8 mouse cellular contexts compared by ENCODE assay signal in genomic region chr7:13023928-13024731, GRCm38 (mm10). TPM values are rescaled to one million over a fixed set of nuclear protein-coding genes. Genes with fewer than 3 reads are reported as not detected.
DNase-seq lines count a peak whose midpoint lies in the region; ATAC-seq and TF ChIP-seq lines count a peak whose summit lies in the region.

No protein-coding gene starts in this region.

- H3K27me3 ChIP-seq in embryonic facial prominence, embryonic 14.5 days (replicated peaks; ENCODE audit: control insufficient read depth, insufficient read depth, low read length): no peaks in the 10 kb centered on the region
- no peaks in the 10 kb centered on the region for H3K27me3 ChIP-seq in limb, embryonic 13.5 days
- H3K27me3 ChIP-seq in midbrain, embryonic 15.5 days (replicated peaks): no peaks in the 10 kb centered on the region

- peak overlapping the region; percentile 82 for H3K4me2 ChIP-seq in embryonic facial prominence, embryonic 14.5 days (ENCODE audit: low read depth, low read length)
- peak overlapping the region; percentile 100 for H3K4me2 ChIP-seq in limb, embryonic 13.5 days (replicated peaks)
- H3K4me2 ChIP-seq in midbrain, embryonic 15.5 days: peak overlapping the region; percentile 97

- TF ChIP-seq POLR2A in bone marrow, adult 2 months (IDR thresholded peaks at IDR 0.05; ENCODE audit: borderline replicate concordance, control insufficient read depth, low read depth, low read length): peak; percentile 83; the same call in 1 of the 2 replicates

- H3K4me3 ChIP-seq in bone marrow, adult 2 months (replicated peaks; ENCODE audit: control insufficient read depth, low read depth, low read length): peak overlapping the region; percentile 93
- H3K4me3 ChIP-seq in embryonic facial prominence, embryonic 14.5 days (ENCODE audit: low read depth, low read length): peak overlapping the region; percentile 96
- H3K4me3 ChIP-seq in limb, embryonic 13.5 days: peak overlapping the region; percentile 84
- H3K4me3 ChIP-seq in midbrain, embryonic 15.5 days: peak overlapping the region; percentile 86

- under 1% methylated on average over 93 of the region's 95 CpGs for WGBS in bone marrow, adult 2 months
- 0% methylated on average over 28 of the region's 95 CpGs for WGBS in embryonic facial prominence, embryonic 14.5 days
- under 1% methylated on average over 67 of the region's 95 CpGs for WGBS in limb, embryonic 13.5 days
- under 1% methylated on average over 80 of the region's 95 CpGs for WGBS in midbrain, embryonic 15.5 days

- H3K4me1 ChIP-seq in bone marrow, adult 2 months (ENCODE audit: control insufficient read depth, insufficient read depth, low read length): peaks cover 4% of the 10 kb centered on the region
- H3K4me1 ChIP-seq in embryonic facial prominence, embryonic 14.5 days (ENCODE audit: control insufficient read depth, insufficient read depth, low read length): peaks cover 12% of the 10 kb centered on the region; the same call in 1 of the 2 replicates
- peaks cover 22% of the 10 kb centered on the region for H3K4me1 ChIP-seq in limb, embryonic 13.5 days
- peaks cover 33% of the 10 kb centered on the region for H3K4me1 ChIP-seq in midbrain, embryonic 15.5 days

- no peak; the same call in 1 of the 2 replicates for TF ChIP-seq CTCF in bone marrow, adult 2 months (IDR thresholded peaks at IDR 0.05; ENCODE audit: control insufficient read depth, insufficient read depth, low read length)

- no peaks in the 10 kb centered on the region for H3K9me3 ChIP-seq in embryonic facial prominence, embryonic 14.5 days (ENCODE audit: control insufficient read depth, low read length)
- H3K9me3 ChIP-seq in limb, embryonic 13.5 days: no peaks in the 10 kb centered on the region
- no peaks in the 10 kb centered on the region for H3K9me3 ChIP-seq in midbrain, embryonic 15.5 days

- ATAC-seq in embryonic facial prominence, embryonic 14.5 days (ENCODE audit: low read depth): peak; percentile 89
- peak; percentile 88 for ATAC-seq in limb, embryonic 13.5 days (ENCODE audit: low FRiP score, low read depth)
- ATAC-seq in midbrain, embryonic 15.5 days (replicated peaks): peak; percentile 92

- peak; percentile 98 for DNase-seq in A20 (ENCODE audit: low read depth, low spot score)
- peak; percentile 98 for DNase-seq in embryonic facial prominence, embryonic 14.5 days (ENCODE audit: low spot score)
- peak; percentile 91 for DNase-seq in heart, adult 8-10 months (ENCODE audit: low spot score)
- peak; percentile 87 to 92 for DNase-seq in kidney, adult 8-10 months
- DNase-seq in spleen, adult 18-20 months: peak; percentile 90 to 97

- H3K36me3 ChIP-seq in embryonic facial prominence, embryonic 14.5 days (ENCODE audit: control insufficient read depth, insufficient read depth, low read length): peaks cover 39% of the 10 kb centered on the region
- peaks cover 38% of the 10 kb centered on the region for H3K36me3 ChIP-seq in limb, embryonic 13.5 days
- peaks cover 22% of the 10 kb centered on the region for H3K36me3 ChIP-seq in midbrain, embryonic 15.5 days (replicated peaks)

- H3K9ac ChIP-seq in embryonic facial prominence, embryonic 14.5 days (ENCODE audit: low read depth, low read length): peak overlapping the region; percentile 97
- H3K9ac ChIP-seq in limb, embryonic 13.5 days: peak overlapping the region; percentile 98
- peak overlapping the region; percentile 85 for H3K9ac ChIP-seq in midbrain, embryonic 15.5 days

- peak overlapping the region; percentile 99 for H3K27ac ChIP-seq in bone marrow, adult 2 months (ENCODE audit: control insufficient read depth, insufficient read depth, low read depth, low read length, poor library complexity)
- H3K27ac ChIP-seq in embryonic facial prominence, embryonic 14.5 days (replicated peaks; ENCODE audit: low read depth, low read length): peak overlapping the region; percentile 100
- peak overlapping the region; percentile 99 for H3K27ac ChIP-seq in limb, embryonic 13.5 days
- H3K27ac ChIP-seq in midbrain, embryonic 15.5 days: peak overlapping the region; percentile 99

RNA-seq across cellular contexts. Expression of gene Chmp2a, which starts 10.5 kb away (rescaled TPM):
- 123 and 183 TPM in 2 replicates for polyA plus RNA-seq in bone marrow, adult 2 months (2011; ENCODE audit: insufficient read depth, insufficient read length, low replicate concordance, missing spikeins)
- 162 and 169 TPM in 2 replicates for polyA plus RNA-seq in embryonic facial prominence, embryonic 14.5 days (2014; fragmentation: Nextera tagmentation; extraction: Ambion mirVana)
- total RNA-seq in heart, adult 8-10 months (2022): 100 to 1,000 TPM; 142 to 153 (median 147) TPM
- polyA plus RNA-seq in limb, embryonic 13.5 days (2015; fragmentation: Nextera tagmentation; extraction: Ambion mirVana): 127 and 133 TPM in 2 replicates
- 188 TPM in 2 replicates for polyA plus RNA-seq in midbrain, embryonic 15.5 days (2015; fragmentation: Nextera tagmentation; extraction: Ambion mirVana)

RNA-seq across cellular contexts. Expression of gene Ube2m, which starts 13.9 kb away (rescaled TPM):
- 132 and 135 TPM in 2 replicates for polyA plus RNA-seq in bone marrow, adult 2 months (2011; ENCODE audit: insufficient read depth, insufficient read length, low replicate concordance, missing spikeins)
- 140 and 147 TPM in 2 replicates for polyA plus RNA-seq in embryonic facial prominence, embryonic 14.5 days (2014; fragmentation: Nextera tagmentation; extraction: Ambion mirVana)
- 100 to 1,000 TPM; 204 to 216 (median 210) TPM for total RNA-seq in heart, adult 8-10 months (2022)
- polyA plus RNA-seq in limb, embryonic 13.5 days (2015; fragmentation: Nextera tagmentation; extraction: Ambion mirVana): 100 and 114 TPM in 2 replicates
- polyA plus RNA-seq in midbrain, embryonic 15.5 days (2015; fragmentation: Nextera tagmentation; extraction: Ambion mirVana): 141 and 162 TPM in 2 replicates

RNA-seq across cellular contexts. Expression of gene Zbtb45, which starts 14.3 kb away (rescaled TPM):
- polyA plus RNA-seq in bone marrow, adult 2 months (2011; ENCODE audit: insufficient read depth, insufficient read length, low replicate concordance, missing spikeins): 9.6 and 10.0 TPM in 2 replicates
- polyA plus RNA-seq in embryonic facial prominence, embryonic 14.5 days (2014; fragmentation: Nextera tagmentation; extraction: Ambion mirVana): 20.0 and 23.6 TPM in 2 replicates
- 10 to 100 TPM in 1 of 4 experiments, 1 to 10 TPM in 3; 6.9 to 11.3 (median 7.2) TPM for total RNA-seq in heart, adult 8-10 months (2022)
- 28.0 and 29.6 TPM in 2 replicates for polyA plus RNA-seq in limb, embryonic 13.5 days (2015; fragmentation: Nextera tagmentation; extraction: Ambion mirVana)
- polyA plus RNA-seq in midbrain, embryonic 15.5 days (2015; fragmentation: Nextera tagmentation; extraction: Ambion mirVana): 45.9 and 46.7 TPM in 2 replicates

RNA-seq across cellular contexts. Expression of gene Trim28, which starts 25.2 kb away (rescaled TPM):
- polyA plus RNA-seq in bone marrow, adult 2 months (2011; ENCODE audit: insufficient read depth, insufficient read length, low replicate concordance, missing spikeins): 163 and 286 TPM in 2 replicates
- 321 and 352 TPM in 2 replicates for polyA plus RNA-seq in embryonic facial prominence, embryonic 14.5 days (2014; fragmentation: Nextera tagmentation; extraction: Ambion mirVana)
- total RNA-seq in heart, adult 8-10 months (2022): 10 to 100 TPM; 77.8 to 92.6 (median 83.6) TPM
- 316 and 329 TPM in 2 replicates for polyA plus RNA-seq in limb, embryonic 13.5 days (2015; fragmentation: Nextera tagmentation; extraction: Ambion mirVana)
- 229 and 258 TPM in 2 replicates for polyA plus RNA-seq in midbrain, embryonic 15.5 days (2015; fragmentation: Nextera tagmentation; extraction: Ambion mirVana)

RNA-seq across cellular contexts. Expression of gene Slc27a5, which starts 26.1 kb away (rescaled TPM):
- polyA plus RNA-seq in bone marrow, adult 2 months (2011; ENCODE audit: insufficient read depth, insufficient read length, low replicate concordance, missing spikeins): 1.7 and 2.2 TPM in 2 replicates
- polyA plus RNA-seq in embryonic facial prominence, embryonic 14.5 days (2014; fragmentation: Nextera tagmentation; extraction: Ambion mirVana): not detected in 2 replicates
- total RNA-seq in heart, adult 8-10 months (2022): not detected
- polyA plus RNA-seq in limb, embryonic 13.5 days (2015; fragmentation: Nextera tagmentation; extraction: Ambion mirVana): 0.08 and 0.34 TPM in 2 replicates
- polyA plus RNA-seq in midbrain, embryonic 15.5 days (2015; fragmentation: Nextera tagmentation; extraction: Ambion mirVana): 0.38 and 0.65 TPM in 2 replicates

Comparison
In these comparisons a context has a peak if more than half of its experiments do, and no peak if none do; other contexts are left out.
1. Peak in every context shown above with its lines: DNase-seq, ATAC-seq, H3K4me3 ChIP-seq and H3K27ac ChIP-seq.